Mouse (Mus musculus) olfactory bulb, adult 2 months (tissue): ENCODE data around the gene Jakmip3.

ENCODE experiments used
- CTCF ChIP-seq: fragments of 200-500 bp; IDR thresholded peaks from 2 replicates; pipeline ENCODE4 v1.5.1; 2012; ENCODE audit warnings: low read depth, mild to moderate bottlenecking, low read length, moderate library complexity; ENCODE audit not compliant: insufficient read depth
- POLR2A ChIP-seq: fragments of 200-500 bp; IDR thresholded peaks from 2 replicates; pipeline ENCODE4 v1.6.1; 2012; ENCODE audit warnings: mild to moderate bottlenecking, low read depth, low read length, moderate library complexity; ENCODE audit not compliant: insufficient read depth

DNA sequence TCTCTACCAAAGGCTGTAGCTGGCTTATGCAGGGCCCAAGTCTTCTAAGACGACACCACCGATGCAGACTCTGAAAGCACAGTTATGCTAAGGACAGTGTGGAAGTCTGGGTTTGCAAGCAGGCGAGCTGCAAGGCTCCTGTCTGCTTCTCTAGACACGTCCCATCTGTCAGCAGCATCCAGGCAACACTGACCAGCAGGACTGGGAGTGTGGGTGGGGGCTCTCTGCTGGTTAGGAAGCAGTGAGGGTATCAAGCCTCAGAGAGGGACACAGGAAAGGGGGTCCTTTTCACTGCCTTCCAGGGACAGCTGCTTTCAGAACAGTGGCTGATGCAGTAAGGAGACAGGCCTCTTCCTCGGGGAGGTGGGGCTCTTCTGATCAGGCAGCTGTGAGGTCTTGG, 86.6 kb downstream of the Jakmip3 start:
- TF ChIP-seq CTCF, result no peak
- TF ChIP-seq POLR2A, result no peak
